Mouse (Mus musculus): ENCODE results near the gene Pla2g4f. TPM values are rescaled to one million over a fixed set of nuclear protein-coding genes. Genes with fewer than 3 reads are reported as not detected.

The Pla2g4f gene
- not detected in 2 replicates for polyA plus RNA-seq (2015; fragmentation: Nextera tagmentation; extraction: Ambion mirVana)

- Histone ChIP-seq H3K4me1 (replicated peaks) (no peaks in the 10 kb centered on the region), H3K27me3 (no peaks in the 10 kb centered on the region), H3K9ac (no peak within 1 kb of the TSS), H3K36me3 (peaks cover 32% of the 10 kb centered on the region), H3K9me3 (no peaks in the 10 kb centered on the region), H3K4me3 (no peak within 1 kb of the TSS), H3K4me2 (no peak within 1 kb of the TSS), H3K27ac (no peak within 1 kb of the TSS)
- no peak for ATAC-seq (ENCODE audit: low FRiP score)
- WGBS, result 69% methylated on average over 3 of the region's 3 CpGs
Measured at GRCm38 (mm10) chr2:120313976-120314375, at the start of gene Pla2g4f. Pla2g4f (minus strand) TSS chr2:120314165.

DNA sequence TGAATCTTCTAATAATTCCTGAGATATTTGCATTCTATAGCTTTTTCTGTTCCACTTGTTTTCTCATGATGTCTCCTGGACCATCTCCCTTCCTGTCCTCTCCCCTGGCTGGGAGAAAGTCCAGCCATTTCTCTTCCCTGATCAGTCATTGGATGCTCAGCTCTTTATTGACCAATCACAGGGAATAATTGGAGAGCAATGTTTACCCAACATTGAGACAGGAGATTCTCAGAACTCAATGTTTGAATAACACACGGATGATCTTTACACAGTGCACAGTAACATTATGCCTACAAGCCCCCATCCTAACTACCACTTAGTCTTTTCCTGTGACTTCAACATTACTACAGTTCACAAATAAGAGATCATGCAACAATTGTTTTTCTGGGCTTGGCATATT is 46.5 kb upstream of the Pla2g4f start:
- no peak for ATAC-seq (ENCODE audit: low FRiP score)
- H3K9ac ChIP-seq, result no peak overlapping the region
- H3K27ac ChIP-seq, result no peak overlapping the region
- H3K36me3 ChIP-seq, result peaks cover 67% of the 10 kb centered on the region
- H3K4me2 ChIP-seq, result no peak overlapping the region
- no peak overlapping the region for H3K4me3 ChIP-seq
- H3K4me1 ChIP-seq (replicated peaks), result no peaks in the 10 kb centered on the region
- WGBS, result 84% methylated on average over 1 of the region's 1 CpGs
- H3K9me3 ChIP-seq, result no peaks in the 10 kb centered on the region
- no peaks in the 10 kb centered on the region for H3K27me3 ChIP-seq

GRCm38 (mm10) chr2:120352682-120353646 is 39.0 kb upstream of the Pla2g4f start, which contains the start of gene Vps39:
Vps39 (minus strand) TSS chr2:120353137.
- WGBS, result 12% methylated on average over 44 of the region's 44 CpGs
- peaks cover 51% of the 10 kb centered on the region for H3K36me3 ChIP-seq

GRCm38 (mm10) chr2:120351321-120351720 is 37.4 kb upstream of the Pla2g4f start:
- Histone ChIP-seq H3K36me3 (peaks cover 53% of the 10 kb centered on the region), H3K4me3 (peak overlapping the region; percentile 94; the same call in 1 of the 2 replicates), H3K27ac (no peak overlapping the region), H3K4me1 (replicated peaks) (peaks cover 28% of the 10 kb centered on the region), H3K9ac (0 out of 2 replicates have a peak overlapping the region, but pooled peaks have one; percentile 95), H3K27me3 (no peaks in the 10 kb centered on the region), H3K4me2 (peak overlapping the region; percentile 65), H3K9me3 (no peaks in the 10 kb centered on the region)
- ATAC-seq (ENCODE audit: low FRiP score), result no peak
- WGBS, result 86% methylated on average over 5 of the region's 5 CpGs

More at GRCm38 (mm10) chr2:120352682-120353646, 39.0 kb upstream of the Pla2g4f start, which contains the start of gene Vps39:
- peak within 1 kb of the TSS; percentile 82 for H3K27ac ChIP-seq
- H3K9ac ChIP-seq, result peak within 1 kb of the TSS; percentile 95
- H3K27me3 ChIP-seq, result no peaks in the 10 kb centered on the region
- peak within 1 kb of the TSS; percentile 65 for H3K4me2 ChIP-seq
- peak; percentile 96 for ATAC-seq (ENCODE audit: low FRiP score)
- H3K9me3 ChIP-seq, result no peaks in the 10 kb centered on the region
- H3K4me3 ChIP-seq, result peak within 1 kb of the TSS; percentile 94
- peaks cover 28% of the 10 kb centered on the region for H3K4me1 ChIP-seq (replicated peaks)

DNA sequence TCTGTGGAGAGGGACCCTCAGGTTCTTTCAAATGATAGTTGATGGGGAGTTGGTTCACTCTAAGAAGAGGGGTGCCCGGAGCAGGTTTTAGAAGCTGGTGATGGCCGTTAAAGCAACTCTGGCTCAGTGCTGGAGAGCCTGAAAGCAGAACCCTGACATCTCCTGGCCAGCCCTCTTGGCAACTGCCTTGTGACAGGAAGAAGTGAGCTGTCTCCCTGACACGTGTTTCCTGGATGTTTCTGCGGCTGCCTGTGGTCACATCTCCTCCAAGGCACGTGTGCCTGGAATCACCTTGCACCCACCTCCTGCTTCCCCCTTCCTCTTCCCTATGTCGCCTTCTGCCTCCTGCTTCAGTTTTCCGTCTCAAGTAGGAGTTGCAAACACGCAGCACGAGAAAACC is 34.2 kb upstream of the Pla2g4f start:
- Histone ChIP-seq H3K4me2 (no peak overlapping the region), H3K27me3 (no peaks in the 10 kb centered on the region), H3K36me3 (peaks cover 60% of the 10 kb centered on the region), H3K4me3 (no peak overlapping the region), H3K9ac (no peak overlapping the region), H3K9me3 (no peaks in the 10 kb centered on the region), H3K4me1 (replicated peaks) (peaks cover 28% of the 10 kb centered on the region), H3K27ac (no peak overlapping the region)
- ATAC-seq (ENCODE audit: low FRiP score), result no peak
- WGBS, result 88% methylated on average over 9 of the region's 9 CpGs

- 100% methylated on average over 1 of the region's 1 CpGs for WGBS
- no peak overlapping the region for H3K27ac ChIP-seq
- no peak overlapping the region for H3K9ac ChIP-seq
- ATAC-seq (ENCODE audit: low FRiP score), result no peak
- peaks cover 96% of the 10 kb centered on the region for H3K36me3 ChIP-seq
- no peak overlapping the region for H3K4me2 ChIP-seq
- H3K4me3 ChIP-seq, result no peak overlapping the region
- H3K4me1 ChIP-seq (replicated peaks), result no peaks in the 10 kb centered on the region
- no peaks in the 10 kb centered on the region for H3K9me3 ChIP-seq
- no peaks in the 10 kb centered on the region for H3K27me3 ChIP-seq
Measured at GRCm38 (mm10) chr2:120341741-120342140, 27.8 kb upstream of the Pla2g4f start.

- 64% methylated on average over 2 of the region's 2 CpGs for WGBS
- H3K36me3 ChIP-seq, result peaks cover 94% of the 10 kb centered on the region
Measured at GRCm38 (mm10) chr2:120337886-120338285, 23.9 kb upstream of the Pla2g4f start.

GRCm38 (mm10) chr2:120331575-120331974 is 17.6 kb upstream of the Pla2g4f start:
- H3K4me2 ChIP-seq, result no peak overlapping the region
- H3K9me3 ChIP-seq, result no peaks in the 10 kb centered on the region
- no peak overlapping the region for H3K4me3 ChIP-seq
- H3K27ac ChIP-seq, result no peak overlapping the region
- no peak for ATAC-seq (ENCODE audit: low FRiP score)
- H3K9ac ChIP-seq, result no peak overlapping the region
- H3K27me3 ChIP-seq, result no peaks in the 10 kb centered on the region
- WGBS, result 94% methylated on average over 4 of the region's 4 CpGs
- H3K4me1 ChIP-seq (replicated peaks), result no peaks in the 10 kb centered on the region
- H3K36me3 ChIP-seq, result peaks cover 85% of the 10 kb centered on the region

More at GRCm38 (mm10) chr2:120337886-120338285, 23.9 kb upstream of the Pla2g4f start:
- Histone ChIP-seq H3K4me3 (no peak overlapping the region), H3K9me3 (no peaks in the 10 kb centered on the region), H3K27ac (no peak overlapping the region), H3K27me3 (no peaks in the 10 kb centered on the region), H3K9ac (no peak overlapping the region), H3K4me1 (replicated peaks) (no peaks in the 10 kb centered on the region), H3K4me2 (no peak overlapping the region)
- ATAC-seq (ENCODE audit: low FRiP score), result no peak

DNA sequence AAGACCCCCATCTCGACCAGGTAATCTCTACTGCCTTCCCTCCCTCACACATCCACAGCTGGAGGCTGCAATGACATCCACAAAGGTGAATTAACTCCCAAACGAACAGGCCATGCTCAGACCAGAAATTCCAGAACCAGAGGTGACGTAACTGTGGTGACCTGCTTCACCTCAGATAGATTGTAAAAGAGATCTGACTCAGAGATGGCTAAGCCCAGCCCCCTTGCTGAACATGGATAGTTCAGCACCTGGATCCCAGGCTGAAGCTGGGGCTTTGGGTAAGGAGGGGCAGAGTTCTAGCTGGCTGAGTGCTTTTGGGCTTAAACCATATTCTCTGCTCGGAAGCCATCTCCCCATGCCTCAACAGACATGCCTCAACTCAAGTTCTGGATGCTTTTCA is 1.1 kb upstream of the Pla2g4f start:
- Histone ChIP-seq H3K27me3 (no peaks in the 10 kb centered on the region), H3K4me1 (replicated peaks) (no peaks in the 10 kb centered on the region), H3K9me3 (no peaks in the 10 kb centered on the region), H3K27ac (no peak overlapping the region), H3K9ac (no peak overlapping the region), H3K4me2 (no peak overlapping the region), H3K4me3 (no peak overlapping the region), H3K36me3 (peaks cover 41% of the 10 kb centered on the region)
- ATAC-seq (ENCODE audit: low FRiP score), result no peak
- 79% methylated on average over 4 of the region's 4 CpGs for WGBS

DNA sequence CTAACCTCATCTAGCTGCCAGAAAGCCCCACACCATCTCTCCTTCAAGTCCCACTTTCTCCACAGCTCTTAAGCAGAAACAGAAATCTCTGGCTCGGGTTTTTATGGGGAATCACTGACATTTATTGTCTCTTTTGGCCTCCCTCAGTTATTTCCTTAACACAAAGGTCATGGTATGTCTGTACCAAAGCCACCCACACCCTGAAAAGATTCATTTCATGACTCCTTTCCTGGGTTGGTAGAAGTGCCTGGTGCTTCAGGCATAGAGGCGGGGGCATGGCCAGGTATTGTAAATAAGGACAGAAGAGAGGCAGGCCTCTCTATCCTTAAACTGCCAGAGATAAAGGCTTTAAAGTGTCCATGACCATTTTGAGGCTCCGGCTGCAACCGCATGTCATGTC is 522 bp upstream of the Pla2g4f start:
- ATAC-seq (ENCODE audit: low FRiP score), result no peak
- H3K27ac ChIP-seq, result no peak overlapping the region
- H3K9me3 ChIP-seq, result no peaks in the 10 kb centered on the region
- H3K9ac ChIP-seq, result no peak overlapping the region
- no peaks in the 10 kb centered on the region for H3K27me3 ChIP-seq
- H3K36me3 ChIP-seq, result peaks cover 37% of the 10 kb centered on the region
- H3K4me2 ChIP-seq, result no peak overlapping the region
- no peaks in the 10 kb centered on the region for H3K4me1 ChIP-seq (replicated peaks)
- WGBS, result 86% methylated on average over 4 of the region's 4 CpGs
- H3K4me3 ChIP-seq, result no peak overlapping the region

GRCm38 (mm10) chr2:120312276-120312825 is 1.6 kb downstream of the Pla2g4f start:
- no peak overlapping the region for H3K27ac ChIP-seq
- WGBS, result 87% methylated on average over 7 of the region's 7 CpGs
- ATAC-seq (ENCODE audit: low FRiP score), result no peak

DNA sequence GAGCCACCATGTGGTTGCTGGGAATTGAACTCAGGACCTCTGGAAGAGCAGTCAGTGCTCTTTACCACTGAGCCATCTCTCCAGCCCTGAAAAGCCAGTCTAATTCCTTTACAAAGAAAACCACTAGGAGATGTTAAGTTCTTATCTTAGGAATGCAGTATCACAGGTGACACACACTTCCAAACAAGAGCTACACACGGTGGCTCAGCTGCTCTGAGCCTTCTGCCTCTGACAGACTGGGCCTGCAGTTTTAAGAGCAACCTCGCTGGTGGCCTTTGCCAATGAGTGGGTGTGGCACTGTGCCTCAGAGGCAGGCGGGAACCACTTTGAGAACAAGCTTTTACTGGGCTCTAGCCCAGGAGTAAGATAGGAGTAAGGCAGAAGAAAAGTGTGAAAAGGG is 9.9 kb downstream of the Pla2g4f start:
- ATAC-seq (ENCODE audit: low FRiP score), result no peak
- WGBS, result 46% methylated on average over 3 of the region's 3 CpGs
- peaks cover 2% of the 10 kb centered on the region; the same call in 1 of the 2 replicates for H3K9me3 ChIP-seq

More at GRCm38 (mm10) chr2:120312276-120312825, 1.6 kb downstream of the Pla2g4f start:
- H3K27me3 ChIP-seq, result no peaks in the 10 kb centered on the region
- H3K4me3 ChIP-seq, result no peak overlapping the region
- peaks cover 16% of the 10 kb centered on the region for H3K36me3 ChIP-seq
- no peak overlapping the region for H3K9ac ChIP-seq
- H3K4me1 ChIP-seq (replicated peaks), result no peaks in the 10 kb centered on the region
- no peaks in the 10 kb centered on the region for H3K9me3 ChIP-seq
- no peak overlapping the region for H3K4me2 ChIP-seq

More for the DNA sequence above, 9.9 kb downstream of the Pla2g4f start:
- Histone ChIP-seq H3K4me3 (no peak overlapping the region), H3K4me1 (replicated peaks) (no peaks in the 10 kb centered on the region), H3K27me3 (no peaks in the 10 kb centered on the region), H3K36me3 (no peaks in the 10 kb centered on the region), H3K9ac (no peak overlapping the region), H3K27ac (no peak overlapping the region), H3K4me2 (no peak overlapping the region)
